Mouse (Mus musculus): ENCODE measurements around the gene Gpr137. TPM values are rescaled to one million over a fixed set of nuclear protein-coding genes. Genes with fewer than 3 reads are reported as not detected.

Gene Gpr137
- polyA plus RNA-seq, 1 experiment from 2014 or later: 20.8 TPM

DNA sequence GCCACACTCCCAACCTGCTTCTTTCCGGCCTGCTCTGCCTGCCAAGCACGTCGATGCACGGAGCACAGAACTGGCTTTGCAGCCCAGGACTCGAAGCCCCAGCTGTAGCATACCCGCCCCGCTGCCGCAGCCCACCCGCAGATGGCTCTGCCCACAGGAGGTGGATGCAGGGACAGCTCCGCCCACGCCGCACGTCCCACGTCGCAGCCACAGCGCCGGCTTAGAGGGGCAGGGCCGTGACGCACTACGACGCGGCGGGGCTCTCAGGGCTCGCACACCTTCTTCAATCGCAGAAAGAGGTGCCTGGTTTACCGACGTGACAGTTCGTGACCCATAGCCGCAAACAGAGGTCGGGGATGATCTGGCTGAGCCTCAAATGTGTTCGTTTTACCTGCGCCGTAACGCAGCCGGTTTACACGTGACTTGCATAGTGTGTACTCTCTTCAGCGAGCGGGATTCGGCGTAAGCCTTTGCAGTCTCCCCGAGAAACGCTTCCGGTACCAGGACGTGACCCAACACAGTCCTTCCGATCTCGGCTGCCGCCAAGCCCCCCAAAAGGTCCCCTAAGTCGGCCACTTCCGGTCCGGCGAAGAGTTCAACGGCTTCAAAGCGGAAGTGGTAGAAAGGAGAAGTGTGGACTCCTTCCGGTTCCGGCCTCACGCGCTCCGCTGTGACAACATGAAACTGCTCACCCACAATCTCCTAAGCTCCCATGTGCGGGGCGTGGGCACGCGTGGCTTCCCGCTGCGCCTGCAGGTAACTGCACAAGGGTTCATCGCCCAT, 32.6 kb downstream of the Gpr137 start, which contains the start of the genes Trmt112 and Prdx5:
Trmt112 (plus strand) TSS at position 192 of the 783 bp plus-strand sequence.
Prdx5 (minus strand) TSS at position 600 of the 783 bp plus-strand sequence.
- peaks cover 6 to 25% of the 10 kb centered on the region in 2 experiments for H3K4me1 ChIP-seq (ENCODE audit: control insufficient read depth in 2 of 2, insufficient read depth in 2 of 2, low read length in 2 of 2)
- H3K9me3 ChIP-seq (ENCODE audit: control insufficient read depth, low read length): no peaks in the 10 kb centered on the region
- WGBS: 0% methylated on average over 64 of the region's 65 CpGs
- H3K36me3 ChIP-seq (ENCODE audit: control insufficient read depth, insufficient read depth, low read length): peaks cover 64% of the 10 kb centered on the region
- H3K9ac ChIP-seq (ENCODE audit: low read length): peak within 1 kb of the TSS; percentile 89
- peak within 1 kb of the TSS; percentile 99 to 100 for H3K27ac ChIP-seq (replicated peaks in 1 of 2; ENCODE audit: control insufficient read depth in 1 of 2, insufficient read depth in 1 of 2, low read depth in 2 of 2, low read length in 2 of 2)
- peak; percentile 88 for ATAC-seq (ENCODE audit: insufficient number of reproducible peaks, insufficient read depth, low FRiP score, low read depth)
- no peaks in the 10 kb centered on the region for H3K27me3 ChIP-seq (ENCODE audit: control insufficient read depth, insufficient read depth, low read length)
- H3K4me3 ChIP-seq (ENCODE audit: control insufficient read depth in 1 of 2, insufficient read depth in 1 of 2, low read depth in 1 of 2, low read length in 2 of 2): peak within 1 kb of the TSS; percentile 68 to 73
- peak within 1 kb of the TSS; percentile 86 for H3K4me2 ChIP-seq (ENCODE audit: low read length)

DNA sequence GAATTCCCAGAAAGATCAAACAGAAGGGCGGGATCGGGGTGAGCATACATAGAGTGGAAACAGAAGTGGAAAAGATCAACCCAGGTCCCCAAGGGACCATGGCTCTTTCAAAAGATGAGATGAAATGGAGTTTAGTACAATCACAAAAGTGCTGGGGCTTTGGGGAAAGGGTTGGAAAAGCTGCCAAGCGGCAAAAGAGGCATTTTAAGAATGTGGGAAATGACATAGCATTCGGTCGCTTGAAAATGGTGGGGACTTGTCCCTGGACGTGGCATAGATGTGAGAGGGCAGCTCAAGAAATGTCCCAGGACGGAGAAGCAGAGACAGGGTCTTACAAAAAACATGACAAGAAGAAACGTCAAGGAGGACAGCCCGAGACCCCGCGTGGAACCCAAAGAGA, 33.3 kb downstream of the Gpr137 start:
- no peak for ATAC-seq (ENCODE audit: insufficient number of reproducible peaks, insufficient read depth, low FRiP score, low read depth)
- 5% methylated on average over 11 of the region's 11 CpGs for WGBS

DNA sequence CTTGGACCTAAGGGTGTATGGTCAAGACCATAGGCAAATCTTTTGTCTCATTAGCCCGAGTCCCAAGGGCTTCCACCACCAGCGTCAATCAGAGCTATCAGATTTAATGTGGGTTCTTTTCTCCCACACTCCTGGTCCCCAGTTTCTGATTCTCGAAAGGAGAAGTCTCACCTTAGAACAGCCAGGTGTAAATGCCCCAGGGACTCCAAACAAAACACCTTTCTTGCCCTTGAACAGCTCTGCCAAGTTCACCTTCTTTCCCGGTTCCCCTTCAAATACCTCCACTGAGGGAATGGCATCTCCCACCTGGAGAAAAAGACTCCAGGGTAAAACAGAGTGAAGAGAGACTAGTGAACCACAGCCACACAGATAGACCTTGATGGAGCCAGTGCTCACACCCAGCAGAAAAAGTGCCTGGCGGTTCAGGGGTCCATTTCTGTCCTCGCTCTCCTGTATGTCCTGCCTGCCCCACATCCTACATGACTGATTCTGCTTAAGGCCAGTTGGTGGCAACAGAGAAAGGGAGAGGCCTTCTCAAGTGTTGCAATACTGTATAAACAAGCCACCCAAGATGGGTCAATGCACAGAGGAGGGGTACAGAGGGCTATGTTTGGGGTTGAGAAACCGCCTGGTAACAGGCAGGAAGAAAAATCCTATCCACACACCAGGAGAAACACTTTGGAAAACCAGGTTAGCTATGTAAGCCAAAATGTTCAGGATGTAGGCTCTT, 34.3 kb downstream of the Gpr137 start:
- no peaks in the 10 kb centered on the region for H3K9me3 ChIP-seq (ENCODE audit: control insufficient read depth, low read length)
- peak overlapping the region; percentile 89 for H3K9ac ChIP-seq (ENCODE audit: low read length)
- peak overlapping the region; percentile 86 for H3K4me2 ChIP-seq (ENCODE audit: low read length)
- H3K4me1 ChIP-seq (ENCODE audit: control insufficient read depth in 2 of 2, insufficient read depth in 2 of 2, low read length in 2 of 2): peaks cover 6 to 25% of the 10 kb centered on the region in 2 experiments
- no peaks in the 10 kb centered on the region for H3K27me3 ChIP-seq (ENCODE audit: control insufficient read depth, insufficient read depth, low read length)
- H3K27ac ChIP-seq (replicated peaks in 1 of 2; ENCODE audit: control insufficient read depth in 1 of 2, insufficient read depth in 1 of 2, low read depth in 2 of 2, low read length in 2 of 2): no peak overlapping the region
- H3K36me3 ChIP-seq (ENCODE audit: control insufficient read depth, insufficient read depth, low read length): peaks cover 51% of the 10 kb centered on the region
- WGBS: 86% methylated on average over 7 of the region's 7 CpGs
- H3K4me3 ChIP-seq (ENCODE audit: control insufficient read depth in 1 of 2, insufficient read depth in 1 of 2, low read depth in 1 of 2, low read length in 2 of 2): peak overlapping the region; percentile 68 to 73; a peak in 2 of 4 replicates
- no peak for ATAC-seq (ENCODE audit: insufficient number of reproducible peaks, insufficient read depth, low FRiP score, low read depth)

More for the DNA sequence above, 33.3 kb downstream of the Gpr137 start:
- Histone ChIP-seq H3K4me3 (ENCODE audit: control insufficient read depth in 1 of 2, insufficient read depth in 1 of 2, low read depth in 1 of 2, low read length in 2 of 2) (peak overlapping the region; percentile 68 to 73), H3K9me3 (ENCODE audit: control insufficient read depth, low read length) (no peaks in the 10 kb centered on the region), H3K27me3 (ENCODE audit: control insufficient read depth, insufficient read depth, low read length) (no peaks in the 10 kb centered on the region), H3K4me1 (ENCODE audit: control insufficient read depth in 2 of 2, insufficient read depth in 2 of 2, low read length in 2 of 2) (peaks cover 6 to 25% of the 10 kb centered on the region in 2 experiments), H3K36me3 (ENCODE audit: control insufficient read depth, insufficient read depth, low read length) (peaks cover 60% of the 10 kb centered on the region), H3K9ac (ENCODE audit: low read length) (peak overlapping the region; percentile 89), H3K4me2 (ENCODE audit: low read length) (peak overlapping the region; percentile 86), H3K27ac (replicated peaks in 1 of 2; ENCODE audit: control insufficient read depth in 1 of 2, insufficient read depth in 1 of 2, low read depth in 2 of 2, low read length in 2 of 2) (peak overlapping the region; percentile 99 to 100)

DNA sequence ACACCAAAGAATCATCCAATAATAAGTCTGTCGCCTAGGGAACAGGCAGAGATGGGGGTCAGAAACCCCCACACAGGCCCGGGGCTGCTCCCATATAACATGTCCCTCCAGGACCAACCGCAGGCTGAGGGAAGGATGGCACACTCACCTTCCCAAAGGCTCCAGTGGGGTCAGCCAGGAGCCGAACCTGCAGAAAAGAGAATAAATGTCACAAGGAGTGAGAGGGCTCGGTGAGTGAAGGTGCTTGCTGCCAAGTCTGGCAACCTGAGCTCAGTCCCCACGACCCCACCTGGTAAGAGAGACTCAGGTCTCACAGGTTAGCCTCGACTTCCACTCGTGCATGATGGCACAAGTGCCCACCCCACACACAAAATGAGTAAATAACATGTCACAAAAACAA, 35.2 kb downstream of the Gpr137 start:
- ATAC-seq (ENCODE audit: insufficient number of reproducible peaks, insufficient read depth, low FRiP score, low read depth): no peak
- Histone ChIP-seq H3K4me3 (ENCODE audit: control insufficient read depth in 1 of 2, insufficient read depth in 1 of 2, low read depth in 1 of 2, low read length in 2 of 2) (no peak overlapping the region), H3K4me2 (ENCODE audit: low read length) (no peak overlapping the region), H3K27ac (replicated peaks in 1 of 2; ENCODE audit: control insufficient read depth in 1 of 2, insufficient read depth in 1 of 2, low read depth in 2 of 2, low read length in 2 of 2) (no peak overlapping the region), H3K36me3 (ENCODE audit: control insufficient read depth, insufficient read depth, low read length) (peaks cover 42% of the 10 kb centered on the region), H3K9me3 (ENCODE audit: control insufficient read depth, low read length) (no peaks in the 10 kb centered on the region), H3K9ac (ENCODE audit: low read length) (no peak overlapping the region; the same call in 1 of the 2 replicates), H3K4me1 (ENCODE audit: control insufficient read depth in 2 of 2, insufficient read depth in 2 of 2, low read length in 2 of 2) (peaks cover 6 to 25% of the 10 kb centered on the region in 2 experiments), H3K27me3 (ENCODE audit: control insufficient read depth, insufficient read depth, low read length) (no peaks in the 10 kb centered on the region)
- 92% methylated on average over 8 of the region's 8 CpGs for WGBS

DNA sequence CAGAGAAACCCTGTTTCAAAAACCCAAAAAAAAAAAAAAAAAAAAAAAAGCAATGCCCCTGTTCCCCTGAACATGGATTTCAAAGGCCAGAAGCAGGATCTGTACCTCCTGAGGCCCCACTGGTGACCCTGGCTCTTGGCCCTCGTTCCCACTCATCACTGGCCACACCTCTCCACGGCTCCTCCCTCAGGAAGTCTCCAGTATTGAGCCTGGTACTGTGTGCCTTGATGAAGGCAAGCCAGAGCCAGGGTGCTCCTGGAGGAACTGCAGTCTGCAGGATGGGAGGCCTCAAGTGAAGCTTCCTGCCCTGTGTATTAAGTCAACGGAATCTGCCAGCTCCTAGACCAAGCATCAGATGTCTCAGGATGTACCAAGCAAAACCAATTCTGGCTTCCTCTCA, 36.1 kb downstream of the Gpr137 start:
- peaks cover 33% of the 10 kb centered on the region for H3K36me3 ChIP-seq (ENCODE audit: control insufficient read depth, insufficient read depth, low read length)
- H3K27ac ChIP-seq (replicated peaks in 1 of 2; ENCODE audit: control insufficient read depth in 1 of 2, insufficient read depth in 1 of 2, low read depth in 2 of 2, low read length in 2 of 2): no peak overlapping the region
- no peak overlapping the region for H3K4me2 ChIP-seq (ENCODE audit: low read length)
- H3K9ac ChIP-seq (ENCODE audit: low read length): no peak overlapping the region
- peaks cover 6 to 21% of the 10 kb centered on the region in 2 experiments for H3K4me1 ChIP-seq (ENCODE audit: control insufficient read depth in 2 of 2, insufficient read depth in 2 of 2, low read length in 2 of 2)
- no peaks in the 10 kb centered on the region for H3K27me3 ChIP-seq (ENCODE audit: control insufficient read depth, insufficient read depth, low read length)
- 86% methylated on average over 3 of the region's 3 CpGs for WGBS
- H3K4me3 ChIP-seq (ENCODE audit: control insufficient read depth in 1 of 2, insufficient read depth in 1 of 2, low read depth in 1 of 2, low read length in 2 of 2): no peak overlapping the region
- H3K9me3 ChIP-seq (ENCODE audit: control insufficient read depth, low read length): no peaks in the 10 kb centered on the region
- no peak for ATAC-seq (ENCODE audit: insufficient number of reproducible peaks, insufficient read depth, low FRiP score, low read depth)

DNA sequence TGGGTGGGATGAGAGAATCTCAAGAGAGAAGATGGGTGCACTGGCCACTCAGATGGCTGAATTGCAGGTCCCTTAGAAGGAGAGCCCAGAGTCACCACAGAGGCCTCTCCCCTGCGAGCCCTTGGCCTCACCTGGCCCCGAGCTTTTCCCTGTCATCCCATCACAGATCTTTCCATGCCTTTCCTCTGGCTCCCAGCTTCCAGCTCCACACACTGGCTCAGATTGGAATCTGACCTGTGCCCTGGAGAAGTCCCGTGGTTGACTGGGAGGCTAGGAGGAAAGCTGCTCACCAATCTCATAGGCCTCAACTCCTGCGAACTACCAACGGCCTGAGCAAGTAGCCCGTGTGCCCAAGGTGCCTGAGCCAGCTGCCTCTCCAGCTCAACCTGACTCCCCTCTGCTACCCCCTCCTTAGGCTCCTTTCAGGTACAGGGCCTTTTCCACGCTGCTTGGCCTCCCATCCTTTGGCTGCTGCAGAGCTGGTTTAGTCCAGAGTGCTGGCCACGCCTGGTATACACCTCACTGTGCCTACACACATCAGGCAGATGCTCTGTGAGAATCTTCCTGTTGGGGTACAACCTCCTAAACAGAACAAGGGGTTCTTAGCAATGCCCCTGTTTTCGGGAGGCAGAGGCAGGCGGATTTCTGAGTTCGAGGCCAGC, 36.7 kb downstream of the Gpr137 start:
- Histone ChIP-seq H3K4me3 (ENCODE audit: control insufficient read depth in 1 of 2, insufficient read depth in 1 of 2, low read depth in 1 of 2, low read length in 2 of 2) (no peak overlapping the region), H3K9ac (ENCODE audit: low read length) (no peak overlapping the region), H3K4me1 (ENCODE audit: control insufficient read depth in 2 of 2, insufficient read depth in 2 of 2, low read length in 2 of 2) (peaks cover 6 to 17% of the 10 kb centered on the region in 2 experiments), H3K36me3 (ENCODE audit: control insufficient read depth, insufficient read depth, low read length) (peaks cover 30% of the 10 kb centered on the region), H3K27me3 (ENCODE audit: control insufficient read depth, insufficient read depth, low read length) (no peaks in the 10 kb centered on the region), H3K4me2 (ENCODE audit: low read length) (no peak overlapping the region), H3K27ac (replicated peaks in 1 of 2; ENCODE audit: control insufficient read depth in 1 of 2, insufficient read depth in 1 of 2, low read depth in 2 of 2, low read length in 2 of 2) (no peak overlapping the region), H3K9me3 (ENCODE audit: control insufficient read depth, low read length) (no peaks in the 10 kb centered on the region)
- no peak for ATAC-seq (ENCODE audit: insufficient number of reproducible peaks, insufficient read depth, low FRiP score, low read depth)
- WGBS: 85% methylated on average over 11 of the region's 11 CpGs

DNA sequence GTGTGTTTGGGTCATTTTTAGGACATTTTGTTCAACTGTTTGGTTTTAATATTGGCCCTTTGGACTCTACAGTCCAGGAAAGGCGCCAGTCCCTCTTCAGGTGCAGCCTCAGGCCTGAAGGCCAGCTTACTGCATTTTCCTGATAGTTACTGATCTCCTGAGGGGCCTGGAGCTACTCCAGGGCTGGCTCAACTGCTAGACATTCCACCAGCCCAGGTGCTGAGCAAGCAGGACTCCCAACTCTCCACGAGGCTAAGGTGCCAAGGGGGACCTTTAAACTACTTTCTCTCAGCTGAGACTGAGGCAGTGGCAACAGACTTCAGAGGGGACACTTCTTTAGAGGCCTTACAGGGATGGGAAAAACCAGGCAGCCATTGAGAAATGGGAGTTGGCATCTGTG, 37.4 kb downstream of the Gpr137 start:
- Histone ChIP-seq H3K4me1 (ENCODE audit: control insufficient read depth in 2 of 2, insufficient read depth in 2 of 2, low read length in 2 of 2) (peaks cover 6 to 17% of the 10 kb centered on the region in 2 experiments), H3K9ac (ENCODE audit: low read length) (no peak overlapping the region), H3K27ac (replicated peaks in 1 of 2; ENCODE audit: control insufficient read depth in 1 of 2, insufficient read depth in 1 of 2, low read depth in 2 of 2, low read length in 2 of 2) (no peak overlapping the region), H3K4me2 (ENCODE audit: low read length) (no peak overlapping the region), H3K4me3 (ENCODE audit: control insufficient read depth in 1 of 2, insufficient read depth in 1 of 2, low read depth in 1 of 2, low read length in 2 of 2) (no peak overlapping the region), H3K27me3 (ENCODE audit: control insufficient read depth, insufficient read depth, low read length) (no peaks in the 10 kb centered on the region), H3K9me3 (ENCODE audit: control insufficient read depth, low read length) (peaks cover 3% of the 10 kb centered on the region; the same call in 1 of the 2 replicates), H3K36me3 (ENCODE audit: control insufficient read depth, insufficient read depth, low read length) (peaks cover 30% of the 10 kb centered on the region)
- no peak for ATAC-seq (ENCODE audit: insufficient number of reproducible peaks, insufficient read depth, low FRiP score, low read depth)
- WGBS: 81% methylated on average over 2 of the region's 2 CpGs

All from heart, embryonic 14.5 days (tissue).